Mouse (Mus musculus) MEL (cell line): ENCODE data around the gene Dnaaf2. TPM values are rescaled to one million over a fixed set of nuclear protein-coding genes. Genes with fewer than 3 reads are reported as not detected.
A peak's percentile ranks its signal among the peaks of the same experiment; 100 is the strongest.

Experiments
- DNase-seq: peaks from one replicate; pipeline ENCODE4 v3.0.0; 2011; ENCODE audit warnings: low read depth, low spot score
- H3K27ac ChIP-seq: 2 replicates; pipeline ENCODE4 v1.5.1; 2012; ENCODE audit warnings: low read depth, mild to moderate bottlenecking, control low read depth, low read length, moderate library complexity; ENCODE audit not compliant: control insufficient read depth
- H3K27me3 ChIP-seq, 2 experiments: fragments of 150-350 bp in 1 of 2; sonication (generic) in 1 of 2; 2 replicates each; pipeline ENCODE4 v1.6.1; 2012; ENCODE audit warnings: low read length in 2 of 2, mild to moderate bottlenecking in 2 of 2, improper control_type of control experiment in 1 of 2, moderate library complexity in 1 of 2; ENCODE audit not compliant: insufficient read depth in 2 of 2, control insufficient read depth in 1 of 2
- H3K36me3 ChIP-seq, 2 experiments: 2 replicates each; pipeline ENCODE4 v1.6.1; 2012 to 2014; ENCODE audit warnings: low read length in 2 of 2, improper control_type of control experiment in 1 of 2, inconsistent platforms in 1 of 2, mild to moderate bottlenecking in 1 of 2; ENCODE audit not compliant: insufficient read depth in 2 of 2, control insufficient read depth in 1 of 2
- H3K4me1 ChIP-seq, 2 experiments: fragments of 150-350 bp in 1 of 2; sonication (generic) in 1 of 2; 2 replicates each; pipeline ENCODE4 v1.6.1; 2012; ENCODE audit warnings: low read length in 2 of 2, improper control_type of control experiment in 1 of 2, mild to moderate bottlenecking in 1 of 2; ENCODE audit not compliant: insufficient read depth in 2 of 2, control insufficient read depth in 1 of 2
- H3K4me3 ChIP-seq, 2 experiments: fragments of 150-350 bp in 1 of 2; sonication (generic) in 1 of 2; 2 replicates each; pipeline ENCODE4 v1.5.1; 2012; ENCODE audit warnings: low read depth in 2 of 2, low read length in 2 of 2, mild to moderate bottlenecking in 2 of 2, moderate library complexity in 2 of 2, control low read depth in 1 of 2, improper control_type of control experiment in 1 of 2; ENCODE audit not compliant: control insufficient read depth in 1 of 2, insufficient read depth in 1 of 2
- H3K79me2 ChIP-seq: 2 replicates; pipeline ENCODE4 v1.6.1; 2012; ENCODE audit warnings: mild to moderate bottlenecking, low read length, moderate library complexity; ENCODE audit not compliant: control insufficient read depth, poor library complexity, insufficient read depth
- H3K9ac ChIP-seq: 2 replicates; pipeline ENCODE4 v1.6.1; 2012; ENCODE audit warnings: low read depth, mild to moderate bottlenecking, control low read depth, low read length, moderate library complexity; ENCODE audit not compliant: control insufficient read depth, poor library complexity, severe bottlenecking
- H3K9me3 ChIP-seq: fragments of 150-350 bp; sonication (generic); replicated peaks from 2 replicates; pipeline ENCODE4 v1.6.1; 2012; ENCODE audit warnings: mild to moderate bottlenecking, low read length, improper control_type of control experiment, moderate library complexity; ENCODE audit not compliant: insufficient read depth
- CHD1 ChIP-seq: IDR thresholded peaks from 2 replicates; pipeline ENCODE4 v1.6.1; 2012; ENCODE audit warnings: low read depth, mild to moderate bottlenecking, inconsistent platforms, low read length, improper control_type of control experiment
- KAT2A ChIP-seq: conservative IDR thresholded peaks from 2 replicates; pipeline ENCODE4 v1.6.1; 2012; ENCODE audit warnings: low read depth, low read length, improper control_type of control experiment, inconsistent platforms
- MAFK ChIP-seq: IDR thresholded peaks from 2 replicates; pipeline ENCODE4 v1.6.1; 2011; ENCODE audit warnings: low read depth, mild to moderate bottlenecking, low read length, improper control_type of control experiment, borderline replicate concordance
- POLR2A ChIP-seq, 2 experiments: IDR thresholded peaks; 2 replicates each; pipeline ENCODE4 v1.6.1; 2011 to 2012; ENCODE audit warnings: low read length in 2 of 2, mild to moderate bottlenecking in 2 of 2, control low read depth in 1 of 2, improper control_type of control experiment in 1 of 2, low read depth in 1 of 2, moderate library complexity in 1 of 2; ENCODE audit not compliant: control insufficient read depth in 1 of 2, insufficient read depth in 1 of 2, poor library complexity in 1 of 2
- POLR2AphosphoS2 ChIP-seq: IDR thresholded peaks from 2 replicates; pipeline ENCODE4 v1.6.1; 2011; ENCODE audit warnings: low read length, improper control_type of control experiment
- SIN3A ChIP-seq: IDR thresholded peaks from 2 replicates; pipeline ENCODE4 v1.6.1; 2012; ENCODE audit warnings: low read length, improper control_type of control experiment, inconsistent platforms
- SMC3 ChIP-seq: IDR thresholded peaks from 2 replicates; pipeline ENCODE4 v1.6.1; 2011; ENCODE audit warnings: low read depth, low read length, improper control_type of control experiment
- TBP ChIP-seq: IDR thresholded peaks from 2 replicates; pipeline ENCODE4 v1.8.0; 2011; ENCODE audit warnings: low read depth, low read length, improper control_type of control experiment
- USF1 ChIP-seq: IDR thresholded peaks from 2 replicates; pipeline ENCODE4 v1.6.1; 2014; ENCODE audit warnings: low read depth, mild to moderate bottlenecking, inconsistent platforms, low read length, improper control_type of control experiment, moderate library complexity
- ZC3H11A ChIP-seq: IDR thresholded peaks from 2 replicates; pipeline ENCODE4 v1.6.1; 2012; ENCODE audit warnings: low read depth, mild to moderate bottlenecking, inconsistent platforms, low read length, improper control_type of control experiment
- polyA plus RNA-seq, 2 experiments: library from polyadenylated mRNA; stranded (reverse) in 1 of 2; unstranded in 1 of 2; fragments of >175 nt in 1 of 2; fragments of >200 nt in 1 of 2; gene quantifications; 2 replicates each; pipeline versions ENCODE4 v1.2.1 to v1.2.4; 2012; ENCODE audit warnings: low replicate concordance in 2 of 2, low read depth in 1 of 2; ENCODE audit not compliant: insufficient read length in 2 of 2, insufficient read depth in 1 of 2, missing spikeins in 1 of 2
- total RNA-seq: library from RNA; depleted of rRNA; stranded (reverse); fragments of 300-350 nt; gene quantifications from 2 replicates; pipeline ENCODE4 v1.2.3, GENCODE M21; 2012

The Dnaaf2 gene
- total and polyA plus RNA-seq, 3 experiments = 5.5 to 10.1 TPM; not detected in 1

DNA sequence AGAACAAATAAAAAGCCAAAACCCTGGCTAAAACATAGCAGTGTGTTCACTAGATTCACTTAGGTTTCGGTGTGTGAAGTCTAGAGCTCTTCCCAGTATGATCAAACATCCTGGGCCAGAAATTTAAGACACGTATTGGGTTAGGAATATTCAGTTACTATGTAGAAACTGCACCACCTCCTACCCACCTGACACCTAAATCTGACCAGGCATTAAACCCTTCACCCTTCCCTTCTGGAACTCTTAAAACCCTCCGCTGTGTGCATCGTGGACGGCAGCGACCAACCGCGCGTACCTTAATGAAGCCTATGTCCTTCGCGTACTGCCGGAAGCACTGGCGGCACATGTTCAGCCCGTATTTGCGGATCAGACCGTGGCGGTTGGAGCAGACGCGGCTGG, 39.9 kb downstream of the Dnaaf2 start:
- Histone ChIP-seq H3K27me3 (no peaks in the 10 kb centered on the region), H3K9me3 (no peaks in the 10 kb centered on the region), H3K27ac (peak overlapping the region; percentile 93), H3K4me1 (peaks cover 0 to 11% of the 10 kb centered on the region in 2 experiments; a peak in 3 of 4 replicates), H3K4me3 (peak overlapping the region; percentile 87 to 100), H3K9ac (peak overlapping the region; percentile 99), H3K36me3 (peaks cover 8 to 18% of the 10 kb centered on the region in 2 experiments), H3K79me2 (peaks cover 11% of the 10 kb centered on the region)
- DNase-seq = peak; percentile 55
- peak; percentile 58 for TF ChIP-seq CHD1
- TF ChIP-seq KAT2A = no peak

DNA sequence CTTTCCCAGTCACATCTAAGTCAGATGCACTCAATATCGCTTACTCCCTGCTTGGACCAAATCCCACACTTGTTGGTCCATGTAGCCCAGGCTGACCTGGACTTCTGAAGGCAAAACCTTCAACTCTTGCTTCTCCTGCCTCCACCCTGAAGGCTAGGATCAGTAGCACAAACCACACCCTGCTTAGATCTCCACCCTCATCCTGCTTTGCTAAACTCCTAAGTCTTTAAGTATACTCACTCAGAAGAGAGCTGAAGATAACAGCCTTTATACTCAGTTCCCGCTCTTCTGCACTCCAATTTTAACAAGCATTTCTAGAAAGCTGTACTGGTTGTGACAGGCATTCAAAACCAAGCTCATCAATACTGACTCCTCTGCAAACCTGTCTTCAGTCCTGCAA, 41.1 kb downstream of the Dnaaf2 start:
- DNase-seq = no peak

DNA sequence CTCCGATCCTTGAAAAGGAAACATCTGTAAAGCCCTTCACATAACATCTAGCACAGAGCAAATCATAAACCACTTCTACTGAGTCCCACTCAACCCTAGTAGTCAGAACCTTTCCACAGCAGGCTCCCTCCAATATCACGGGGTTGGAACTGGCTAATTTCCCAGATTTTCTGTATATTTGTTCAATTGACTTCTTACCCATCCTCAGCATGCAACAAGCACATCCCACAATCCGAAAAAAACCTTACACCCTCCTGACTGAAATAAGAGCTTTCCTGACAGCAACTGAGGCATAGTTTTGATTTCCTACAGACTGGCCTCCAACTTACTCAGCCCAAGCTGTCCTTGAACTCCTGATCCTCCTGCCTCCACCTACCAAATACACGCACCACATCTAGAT, 41.8 kb downstream of the Dnaaf2 start:
- H3K4me3 ChIP-seq = no peak overlapping the region
- peaks cover 0 to 7% of the 10 kb centered on the region in 2 experiments; a peak in 3 of 4 replicates for H3K4me1 ChIP-seq
- DNase-seq = peak; percentile 53
- no peak overlapping the region for H3K9ac ChIP-seq
- TF ChIP-seq POLR2AphosphoS2 (peak; percentile 71), POLR2A (IDR thresholded peaks at IDR 0.05; ENCODE audit: control insufficient read depth in 1 of 2, insufficient read depth in 1 of 2, low read depth in 1 of 2, low read length in 2 of 2, poor library complexity in 1 of 2) (peak in 1 of 2 experiments; percentile 62; a peak in 2 of 4 replicates), SIN3A (no peak)
- H3K36me3 ChIP-seq = peaks cover 8 to 17% of the 10 kb centered on the region in 2 experiments
- no peaks in the 10 kb centered on the region for H3K9me3 ChIP-seq
- no peak overlapping the region for H3K27ac ChIP-seq
- H3K27me3 ChIP-seq = no peaks in the 10 kb centered on the region
- H3K79me2 ChIP-seq = peaks cover 11% of the 10 kb centered on the region

More for the DNA sequence above, 41.1 kb downstream of the Dnaaf2 start:
- no peak for TF ChIP-seq SMC3
- 0 out of 2 replicates have a peak, but pooled peaks have one; percentile 5 for TF ChIP-seq TBP
- no peak for TF ChIP-seq USF1
- no peak for TF ChIP-seq MAFK
- 0 out of 2 replicates have a peak, but pooled peaks have one; percentile 34 for TF ChIP-seq CHD1
- TF ChIP-seq POLR2A (IDR thresholded peaks at IDR 0.05; ENCODE audit: control insufficient read depth in 1 of 2, insufficient read depth in 1 of 2, low read depth in 1 of 2, low read length in 2 of 2, poor library complexity in 1 of 2) = peak; percentile 4 to 48; a peak in 2 of 4 replicates
- peak; percentile 20; the same call in 1 of the 2 replicates for TF ChIP-seq POLR2AphosphoS2
- no peak for TF ChIP-seq ZC3H11A
- TF ChIP-seq, all 39 proteins: peak for 4
- H3K27ac ChIP-seq = peak overlapping the region; percentile 93
- peak overlapping the region; percentile 99 for H3K9ac ChIP-seq
- H3K9me3 ChIP-seq = no peaks in the 10 kb centered on the region
- peaks cover 0 to 7% of the 10 kb centered on the region in 2 experiments; a peak in 3 of 4 replicates for H3K4me1 ChIP-seq
- H3K4me3 ChIP-seq = peak overlapping the region in 1 of 2 experiments; percentile 100; a peak in 2 of 4 replicates
- peaks cover 8 to 17% of the 10 kb centered on the region in 2 experiments for H3K36me3 ChIP-seq
- H3K27me3 ChIP-seq = no peaks in the 10 kb centered on the region
- peaks cover 11% of the 10 kb centered on the region for H3K79me2 ChIP-seq
